Mouse (Mus musculus): ENCODE measurements around the gene Pramef25. TPM values are rescaled to one million over a fixed set of nuclear protein-coding genes. Genes with fewer than 3 reads are reported as not detected.

The Pramef25 gene
- total RNA-seq (2023): not detected

DNA sequence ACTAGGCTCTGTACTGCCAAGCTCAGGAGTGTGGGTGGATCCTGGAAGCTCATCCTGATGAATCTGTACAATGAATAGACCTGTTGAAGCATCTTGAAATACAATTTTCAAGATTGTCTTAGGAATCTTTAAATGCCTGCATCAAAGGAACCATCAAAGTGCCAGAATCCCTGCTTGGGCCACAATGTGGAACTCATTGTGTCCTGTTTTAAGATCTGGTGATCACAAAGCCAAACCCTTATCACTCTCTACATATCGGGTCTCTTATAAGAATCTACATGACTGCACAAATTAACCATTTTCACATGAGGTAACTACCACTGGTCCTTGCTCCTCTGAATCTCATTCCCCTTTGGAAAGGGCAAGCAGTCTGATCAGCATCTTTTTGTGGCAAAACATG is at the start of gene Pramef25:
Pramef25 (minus strand) TSS at position 101 of the 400 bp plus-strand sequence.

DNA sequence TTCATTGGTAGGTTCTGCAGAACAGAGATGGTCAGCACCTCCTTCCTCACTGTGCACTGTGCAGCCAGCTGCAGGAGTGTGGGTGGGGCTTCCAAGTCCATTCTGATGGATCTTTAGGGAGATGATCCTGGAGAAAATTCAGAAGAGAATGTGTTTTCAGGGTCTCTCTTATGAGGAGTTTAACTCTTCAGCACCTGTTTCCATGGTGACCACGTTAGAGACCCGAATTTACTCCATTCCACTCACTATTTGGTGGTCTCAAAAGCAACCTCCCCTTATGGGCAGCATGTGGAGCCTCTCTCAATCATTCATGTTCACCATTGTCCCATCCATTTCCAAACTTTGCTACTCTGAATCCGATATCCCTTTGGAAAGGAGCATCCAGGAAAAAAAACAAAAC is 43.5 kb upstream of the Pramef25 start, which contains the start of gene Pramef17:
Pramef17 (minus strand) TSS at position 101 of the 400 bp plus-strand sequence.

DNA sequence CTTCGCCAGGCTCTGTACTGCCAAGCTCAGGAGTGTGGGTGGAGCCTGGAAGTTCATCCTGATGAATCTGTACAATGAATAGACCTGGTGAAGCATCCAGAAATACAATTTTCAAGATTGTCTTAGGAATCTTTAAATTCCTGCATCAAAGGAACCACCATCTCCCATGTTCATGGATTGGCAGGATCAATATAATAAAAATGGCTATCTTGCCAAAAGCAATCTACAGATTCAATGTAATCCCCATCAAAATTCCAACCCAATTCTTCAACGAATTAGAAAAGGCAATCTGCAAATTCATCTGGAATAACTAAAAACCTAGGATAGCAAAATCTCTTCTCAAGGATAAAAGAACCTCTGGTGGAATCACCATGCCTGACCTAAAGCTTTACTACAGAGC is 16.0 kb upstream of the Pramef25 start, which contains the start of gene Gm13101:
Gm13101 (minus strand) TSS at position 101 of the 400 bp plus-strand sequence.

GRCm38 (mm10) chr4:143900280-143900679 is 50.5 kb downstream of the Pramef25 start, which contains the start of gene Pramef6:
Pramef6 (minus strand) TSS chr4:143900380.

Other genes with a start within 250 kb of the Pramef25 start
- not detected for gene Gm13089, start 248.3 kb downstream of the Pramef25 start, total RNA-seq (2023)
- gene Gm13078, start 231.6 kb downstream of the Pramef25 start, total RNA-seq (2023): not detected
- not detected for gene Gm13023, start 161.7 kb downstream of the Pramef25 start, total RNA-seq (2023)
- not detected for gene Gm13084, start 134.9 kb downstream of the Pramef25 start, total RNA-seq (2023)
- not detected for gene Gm13103, start 104.5 kb downstream of the Pramef25 start, total RNA-seq (2023)
- not detected for gene Pramef6, start 50.6 kb downstream of the Pramef25 start, total RNA-seq (2023)
- not detected for gene Gm13101, start 15.9 kb upstream of the Pramef25 start, total RNA-seq (2023)
- gene Pramef17, start 43.4 kb upstream of the Pramef25 start, total RNA-seq (2023): not detected
- gene Pramel4, start 108.1 kb upstream of the Pramef25 start, total RNA-seq (2023): not detected
- not detected for gene Gm13102, start 155.5 kb upstream of the Pramef25 start, total RNA-seq (2023)
- not detected for gene Oog3, start 211.6 kb upstream of the Pramef25 start, total RNA-seq (2023)
- gene Oog2, start 239.7 kb upstream of the Pramef25 start, total RNA-seq (2023): not detected

All from CD8-positive naive resting alpha-beta T cell, adult 57 days (primary cell).